Mouse (Mus musculus): ENCODE measurements around the gene Cntnap2.

GRCm38 (mm10) chr6:47013535-47013934 is 1954.4 kb downstream of the Cntnap2 start:
- no peak for TF ChIP-seq E2F4 (IDR thresholded peaks at IDR 0.05; ENCODE audit: insufficient read depth)
- no peak for TF ChIP-seq POLR2A (IDR thresholded peaks at IDR 0.05; ENCODE audit: insufficient read length, low read depth)
